Mouse (Mus musculus): ENCODE data around the gene Wdr95. TPM values are rescaled to one million over a fixed set of nuclear protein-coding genes. Genes with fewer than 3 reads are reported as not detected.

The Wdr95 gene
- polyA plus RNA-seq, 1 experiment from 2014 or later = 0.30 TPM

- H3K4me2 ChIP-seq (ENCODE audit: low read length) = no peak overlapping the region
- no peaks in the 10 kb centered on the region for H3K9me3 ChIP-seq (ENCODE audit: control insufficient read depth, low read length)
- peaks cover 24% of the 10 kb centered on the region for H3K4me1 ChIP-seq (ENCODE audit: control insufficient read depth, insufficient read depth, low read length)
- no peak overlapping the region for H3K4me3 ChIP-seq (replicated peaks; ENCODE audit: low read depth, low read length)
- H3K27ac ChIP-seq (replicated peaks; ENCODE audit: low read depth, low read length) = peak overlapping the region; percentile 92
- H3K27me3 ChIP-seq (ENCODE audit: control insufficient read depth, insufficient read depth, low read length) = no peaks in the 10 kb centered on the region
- DNase-seq = peak; percentile 75
- peak; percentile 41; the same call in 1 of the 2 replicates for ATAC-seq (ENCODE audit: low FRiP score, low TSS enrichment)
- WGBS = 14% methylated on average over 6 of the region's 6 CpGs
- no peaks in the 10 kb centered on the region for H3K36me3 ChIP-seq (ENCODE audit: control insufficient read depth, insufficient read depth, low read length)
- H3K9ac ChIP-seq (replicated peaks; ENCODE audit: low read length) = no peak overlapping the region
These were observed 32.8 kb upstream of the Wdr95 start for GRCm38 (mm10) chr5:149495655-149496054.

GRCm38 (mm10) chr5:149496401-149497066 is 31.9 kb upstream of the Wdr95 start:
- Histone ChIP-seq H3K4me2 (ENCODE audit: low read length) (no peak overlapping the region), H3K4me3 (replicated peaks; ENCODE audit: low read depth, low read length) (no peak overlapping the region), H3K9me3 (ENCODE audit: control insufficient read depth, low read length) (no peaks in the 10 kb centered on the region), H3K4me1 (ENCODE audit: control insufficient read depth, insufficient read depth, low read length) (peaks cover 23% of the 10 kb centered on the region), H3K27ac (replicated peaks; ENCODE audit: low read depth, low read length) (peak overlapping the region; percentile 92), H3K9ac (replicated peaks; ENCODE audit: low read length) (peak overlapping the region; percentile 0; the same call in 1 of the 2 replicates), H3K36me3 (ENCODE audit: control insufficient read depth, insufficient read depth, low read length) (no peaks in the 10 kb centered on the region), H3K27me3 (ENCODE audit: control insufficient read depth, insufficient read depth, low read length) (no peaks in the 10 kb centered on the region)
- no peak for ATAC-seq (ENCODE audit: low FRiP score, low TSS enrichment)
- peak; percentile 56 for DNase-seq
- 29% methylated on average over 12 of the region's 12 CpGs for WGBS

GRCm38 (mm10) chr5:149499936-149500335 is 28.5 kb upstream of the Wdr95 start:
- no peak overlapping the region for H3K4me2 ChIP-seq (ENCODE audit: low read length)
- WGBS = 51% methylated on average over 4 of the region's 4 CpGs
- H3K9me3 ChIP-seq (ENCODE audit: control insufficient read depth, low read length) = no peaks in the 10 kb centered on the region
- peaks cover 23% of the 10 kb centered on the region for H3K4me1 ChIP-seq (ENCODE audit: control insufficient read depth, insufficient read depth, low read length)
- H3K4me3 ChIP-seq (replicated peaks; ENCODE audit: low read depth, low read length) = no peak overlapping the region
- H3K36me3 ChIP-seq (ENCODE audit: control insufficient read depth, insufficient read depth, low read length) = no peaks in the 10 kb centered on the region
- no peak overlapping the region for H3K9ac ChIP-seq (replicated peaks; ENCODE audit: low read length)
- H3K27me3 ChIP-seq (ENCODE audit: control insufficient read depth, insufficient read depth, low read length) = no peaks in the 10 kb centered on the region
- H3K27ac ChIP-seq (replicated peaks; ENCODE audit: low read depth, low read length) = no peak overlapping the region
- ATAC-seq (ENCODE audit: low FRiP score, low TSS enrichment) (no peak), DNase-seq (no peak)

- Histone ChIP-seq H3K27me3 (ENCODE audit: control insufficient read depth, insufficient read depth, low read length) (no peaks in the 10 kb centered on the region), H3K9me3 (ENCODE audit: control insufficient read depth, low read length) (no peaks in the 10 kb centered on the region), H3K9ac (replicated peaks; ENCODE audit: low read length) (no peak overlapping the region; the same call in 1 of the 2 replicates), H3K36me3 (ENCODE audit: control insufficient read depth, insufficient read depth, low read length) (no peaks in the 10 kb centered on the region), H3K4me3 (replicated peaks; ENCODE audit: low read depth, low read length) (no peak overlapping the region), H3K4me2 (ENCODE audit: low read length) (peak overlapping the region; percentile 9; the same call in 1 of the 2 replicates), H3K4me1 (ENCODE audit: control insufficient read depth, insufficient read depth, low read length) (no peaks in the 10 kb centered on the region), H3K27ac (replicated peaks; ENCODE audit: low read depth, low read length) (peak overlapping the region; percentile 60)
- 56% methylated on average over 23 of the region's 23 CpGs for WGBS
- DNase-seq (peak; percentile 47), ATAC-seq (ENCODE audit: low FRiP score, low TSS enrichment) (no peak)
These were observed 24.9 kb upstream of the Wdr95 start for GRCm38 (mm10) chr5:149503423-149504175.

GRCm38 (mm10) chr5:149504985-149505384 is 23.5 kb upstream of the Wdr95 start:
- Histone ChIP-seq H3K4me3 (replicated peaks; ENCODE audit: low read depth, low read length) (no peak overlapping the region), H3K27me3 (ENCODE audit: control insufficient read depth, insufficient read depth, low read length) (no peaks in the 10 kb centered on the region), H3K27ac (replicated peaks; ENCODE audit: low read depth, low read length) (no peak overlapping the region), H3K4me2 (ENCODE audit: low read length) (no peak overlapping the region), H3K4me1 (ENCODE audit: control insufficient read depth, insufficient read depth, low read length) (no peaks in the 10 kb centered on the region), H3K36me3 (ENCODE audit: control insufficient read depth, insufficient read depth, low read length) (no peaks in the 10 kb centered on the region), H3K9me3 (ENCODE audit: control insufficient read depth, low read length) (no peaks in the 10 kb centered on the region), H3K9ac (replicated peaks; ENCODE audit: low read length) (no peak overlapping the region)
- WGBS = 85% methylated on average over 8 of the region's 8 CpGs
- no peak for ATAC-seq (ENCODE audit: low FRiP score, low TSS enrichment)
- DNase-seq = no peak

DNA sequence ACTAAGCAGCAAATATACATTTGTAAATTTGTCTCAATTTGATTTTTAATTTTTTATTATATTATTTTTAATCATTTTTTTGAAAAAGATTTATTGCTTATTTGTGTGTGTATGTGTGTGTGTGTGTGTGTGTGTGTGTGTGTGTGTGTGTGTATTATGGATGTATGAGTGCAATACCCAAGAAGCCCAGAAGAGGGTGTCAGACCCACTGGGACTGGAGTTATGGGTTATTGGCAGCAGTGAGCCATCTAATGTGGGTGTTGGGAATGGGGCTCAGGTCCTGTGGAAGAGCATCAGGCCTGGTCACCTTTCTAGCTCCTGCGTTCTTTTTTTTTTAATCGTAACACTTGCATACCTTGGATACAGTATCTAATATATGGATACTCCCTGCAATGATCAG is 22.4 kb upstream of the Wdr95 start:
- Histone ChIP-seq H3K4me3 (replicated peaks; ENCODE audit: low read depth, low read length) (no peak overlapping the region), H3K4me2 (ENCODE audit: low read length) (no peak overlapping the region), H3K36me3 (ENCODE audit: control insufficient read depth, insufficient read depth, low read length) (no peaks in the 10 kb centered on the region), H3K4me1 (ENCODE audit: control insufficient read depth, insufficient read depth, low read length) (no peaks in the 10 kb centered on the region), H3K27me3 (ENCODE audit: control insufficient read depth, insufficient read depth, low read length) (no peaks in the 10 kb centered on the region), H3K9ac (replicated peaks; ENCODE audit: low read length) (no peak overlapping the region), H3K27ac (replicated peaks; ENCODE audit: low read depth, low read length) (no peak overlapping the region), H3K9me3 (ENCODE audit: control insufficient read depth, low read length) (no peaks in the 10 kb centered on the region)
- DNase-seq (no peak), ATAC-seq (ENCODE audit: low FRiP score, low TSS enrichment) (no peak)
- 98% methylated on average over 2 of the region's 2 CpGs for WGBS

DNA sequence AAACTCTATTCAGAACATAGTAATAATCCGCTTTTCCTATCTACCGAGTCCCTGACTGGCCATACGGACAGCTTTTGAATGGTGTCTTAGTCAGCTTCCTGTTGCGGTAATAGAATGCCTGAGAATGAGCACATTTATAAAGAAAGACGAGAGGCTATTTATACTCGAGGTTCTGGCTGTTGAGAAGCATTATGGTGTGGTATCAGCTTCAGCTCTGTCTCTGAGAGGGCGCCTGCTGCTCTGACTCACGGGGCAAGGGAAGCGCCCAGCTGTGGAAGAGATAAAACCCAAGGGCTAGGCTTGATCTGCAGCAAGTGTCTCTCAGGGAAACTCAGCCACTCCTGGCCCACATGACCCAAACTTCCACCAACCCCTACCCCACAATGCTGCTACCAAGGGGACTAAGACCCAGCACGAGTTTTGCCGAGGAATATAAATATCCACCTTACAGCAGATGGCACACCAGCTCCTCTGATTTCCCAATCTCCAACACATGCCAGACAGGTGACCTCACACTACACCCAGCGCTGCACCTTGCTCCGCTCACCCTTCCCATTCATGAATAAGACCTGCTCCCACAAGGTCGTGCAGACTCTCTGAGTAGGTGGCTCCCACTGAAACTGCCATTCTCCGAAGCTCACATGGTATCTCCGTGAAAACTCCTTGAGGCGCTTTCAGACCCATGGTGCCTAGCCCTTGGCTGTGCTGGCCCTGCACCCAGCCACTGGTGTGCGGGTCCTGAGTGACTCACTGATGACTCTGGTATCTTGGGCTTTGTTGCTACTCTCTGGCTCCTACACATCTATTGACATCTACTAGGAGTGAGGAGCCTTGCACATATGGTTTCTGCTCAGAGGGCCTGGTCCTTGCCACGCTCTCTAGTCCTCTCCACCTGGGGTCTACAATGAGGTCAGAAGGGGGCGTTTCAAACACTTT is 20.1 kb upstream of the Wdr95 start:
- H3K4me3 ChIP-seq (replicated peaks; ENCODE audit: low read depth, low read length) = no peak overlapping the region
- no peak overlapping the region for H3K9ac ChIP-seq (replicated peaks; ENCODE audit: low read length)
- WGBS = 83% methylated on average over 20 of the region's 20 CpGs
- H3K27me3 ChIP-seq (ENCODE audit: control insufficient read depth, insufficient read depth, low read length) = no peaks in the 10 kb centered on the region
- DNase-seq (no peak), ATAC-seq (ENCODE audit: low FRiP score, low TSS enrichment) (no peak)
- no peaks in the 10 kb centered on the region for H3K9me3 ChIP-seq (ENCODE audit: control insufficient read depth, low read length)
- no peak overlapping the region for H3K27ac ChIP-seq (replicated peaks; ENCODE audit: low read depth, low read length)
- H3K4me1 ChIP-seq (ENCODE audit: control insufficient read depth, insufficient read depth, low read length) = peaks cover 2% of the 10 kb centered on the region
- H3K4me2 ChIP-seq (ENCODE audit: low read length) = no peak overlapping the region
- no peaks in the 10 kb centered on the region for H3K36me3 ChIP-seq (ENCODE audit: control insufficient read depth, insufficient read depth, low read length)

- Histone ChIP-seq H3K9ac (replicated peaks; ENCODE audit: low read length) (no peak overlapping the region), H3K4me3 (replicated peaks; ENCODE audit: low read depth, low read length) (no peak overlapping the region), H3K36me3 (ENCODE audit: control insufficient read depth, insufficient read depth, low read length) (no peaks in the 10 kb centered on the region), H3K4me2 (ENCODE audit: low read length) (no peak overlapping the region), H3K4me1 (ENCODE audit: control insufficient read depth, insufficient read depth, low read length) (peaks cover 19% of the 10 kb centered on the region), H3K27me3 (ENCODE audit: control insufficient read depth, insufficient read depth, low read length) (no peaks in the 10 kb centered on the region), H3K27ac (replicated peaks; ENCODE audit: low read depth, low read length) (no peak overlapping the region), H3K9me3 (ENCODE audit: control insufficient read depth, low read length) (no peaks in the 10 kb centered on the region)
- no peak for ATAC-seq (ENCODE audit: low FRiP score, low TSS enrichment)
- WGBS = 74% methylated on average over 13 of the region's 13 CpGs
- no peak for DNase-seq
These were observed 18.2 kb upstream of the Wdr95 start for GRCm38 (mm10) chr5:149510323-149510722.
